ENCODE assay signal across 10 mouse cellular contexts in the genomic region with DNA sequence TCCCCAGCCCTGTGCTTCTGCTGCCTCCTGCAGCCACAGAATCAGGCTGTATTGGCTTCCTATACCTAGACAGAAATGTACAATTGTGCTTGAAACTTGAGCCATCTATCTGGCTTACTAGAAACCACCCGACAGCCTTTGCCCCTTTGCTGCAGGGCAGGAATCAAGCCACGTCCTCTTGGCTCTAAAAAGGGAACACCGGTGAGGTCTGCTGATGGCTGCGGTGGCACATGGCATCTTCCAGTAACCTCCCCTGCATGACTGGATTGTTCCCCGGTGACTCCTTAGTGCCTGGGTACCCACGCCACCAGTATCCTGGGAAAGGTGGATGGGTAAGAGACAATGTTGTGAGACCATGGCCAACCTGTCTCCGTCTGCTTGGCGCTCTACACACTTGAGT. TPM values are rescaled to one million over a fixed set of nuclear protein-coding genes. Genes with fewer than 3 reads are reported as not detected.
DNase-seq lines count a peak whose midpoint lies in the region; ATAC-seq and TF ChIP-seq lines count a peak whose summit lies in the region.
"Had no signal": no experiment of that assay in that cellular context is flagged by ENCODE, and none has a peak within 500 bp of the region (broad histone marks: within the 10 kb centered on the region; RNA-seq: fewer than 3 reads in every experiment).

No protein-coding gene starts in this region.

- peak overlapping the region; percentile 43; the same call in 1 of the 2 replicates for H3K27ac ChIP-seq in heart, embryonic 13.5 days (replicated peaks)
- H3K27ac ChIP-seq in heart, embryonic 10.5 days: no peak overlapping the region
- no peak overlapping the region for H3K27ac ChIP-seq in bone marrow, adult 2 months (ENCODE audit: control insufficient read depth, insufficient read depth, low read depth, low read length, poor library complexity)
- H3K27ac ChIP-seq in intestine, embryonic 16.5 days (ENCODE audit: low read length): peak overlapping the region; percentile 82
- no peak overlapping the region for H3K27ac ChIP-seq in midbrain, embryonic 11.5 days (ENCODE audit: low read depth, low read length)

- peaks cover 89% of the 10 kb centered on the region for H3K4me1 ChIP-seq in heart, embryonic 13.5 days
- peaks cover 79% of the 10 kb centered on the region for H3K4me1 ChIP-seq in heart, embryonic 10.5 days
- H3K4me1 ChIP-seq in bone marrow, adult 2 months (ENCODE audit: control insufficient read depth, insufficient read depth, low read length): peaks cover 1% of the 10 kb centered on the region; the same call in 1 of the 2 replicates
- H3K4me1 ChIP-seq in intestine, embryonic 16.5 days (ENCODE audit: control insufficient read depth, insufficient read depth, low read length): peaks cover 88% of the 10 kb centered on the region
- H3K4me1 ChIP-seq in midbrain, embryonic 11.5 days (ENCODE audit: control insufficient read depth, insufficient read depth, low read length): peaks cover 47% of the 10 kb centered on the region

- peaks cover 40% of the 10 kb centered on the region for H3K36me3 ChIP-seq in heart, embryonic 13.5 days
- H3K36me3 ChIP-seq in heart, embryonic 10.5 days: peaks cover 39% of the 10 kb centered on the region
- H3K36me3 ChIP-seq in intestine, embryonic 16.5 days (ENCODE audit: control insufficient read depth, insufficient read depth, low read length): no peaks in the 10 kb centered on the region
- 0 out of 2 replicates have a peak, but pooled peaks cover 4% of the 10 kb centered on the region for H3K36me3 ChIP-seq in midbrain, embryonic 11.5 days (ENCODE audit: control insufficient read depth, insufficient read depth, low read length)

- DNase-seq in heart, embryonic 10.5 days (ENCODE audit: low spot score): no peak
- DNase-seq in midbrain, embryonic 11.5 days (ENCODE audit: low spot score, missing footprints): no peak
- DNase-seq in spleen, postnatal 14 days (ENCODE audit: low spot score in 2 of 2): no peak
- DNase-seq in T-cell, adult 2 months (ENCODE audit: low spot score): no peak
- DNase-seq in testis, postnatal 10 days (ENCODE audit: low spot score): no peak
- DNase-seq: right cerebral cortex, postnatal 25 days; thymus, postnatal 14 days had no signal

- TF ChIP-seq CTCF in bone marrow, adult 2 months (IDR thresholded peaks at IDR 0.05; ENCODE audit: control insufficient read depth, insufficient read depth, low read length): no peak

- H3K9me3 ChIP-seq in heart, embryonic 13.5 days: no peaks in the 10 kb centered on the region
- H3K9me3 ChIP-seq in heart, embryonic 10.5 days: no peaks in the 10 kb centered on the region
- H3K9me3 ChIP-seq in intestine, embryonic 16.5 days (ENCODE audit: control insufficient read depth, low read length): no peaks in the 10 kb centered on the region
- no peaks in the 10 kb centered on the region for H3K9me3 ChIP-seq in midbrain, embryonic 11.5 days (ENCODE audit: control insufficient read depth, low read length)

- H3K4me3 ChIP-seq in heart, embryonic 13.5 days: no peak overlapping the region
- no peak overlapping the region for H3K4me3 ChIP-seq in heart, embryonic 10.5 days
- H3K4me3 ChIP-seq in bone marrow, adult 2 months (replicated peaks; ENCODE audit: control insufficient read depth, low read depth, low read length): peak overlapping the region; percentile 3
- no peak overlapping the region for H3K4me3 ChIP-seq in intestine, embryonic 16.5 days (ENCODE audit: low read length)
- no peak overlapping the region for H3K4me3 ChIP-seq in midbrain, embryonic 11.5 days (ENCODE audit: low read depth, low read length)

- no peaks in the 10 kb centered on the region for H3K27me3 ChIP-seq in heart, embryonic 13.5 days (replicated peaks)
- H3K27me3 ChIP-seq in heart, embryonic 10.5 days (ENCODE audit: insufficient read depth, poor library complexity, severe bottlenecking): no peaks in the 10 kb centered on the region
- H3K27me3 ChIP-seq in intestine, embryonic 16.5 days (replicated peaks; ENCODE audit: control insufficient read depth, insufficient read depth, low read length): no peaks in the 10 kb centered on the region
- no peaks in the 10 kb centered on the region for H3K27me3 ChIP-seq in midbrain, embryonic 11.5 days (ENCODE audit: control insufficient read depth, insufficient read depth, low read length)

- TF ChIP-seq POLR2A in bone marrow, adult 2 months (IDR thresholded peaks at IDR 0.05; ENCODE audit: borderline replicate concordance, control insufficient read depth, low read depth, low read length): no peak

- peak overlapping the region; percentile 44; the same call in 1 of the 2 replicates for H3K9ac ChIP-seq in heart, embryonic 13.5 days
- H3K9ac ChIP-seq in intestine, embryonic 16.5 days (ENCODE audit: low read depth, low read length): peak overlapping the region; percentile 34; the same call in 1 of the 2 replicates
- no peak overlapping the region for H3K9ac ChIP-seq in midbrain, embryonic 11.5 days (ENCODE audit: low read length)

- ATAC-seq in heart, embryonic 13.5 days (ENCODE audit: extremely low read depth, insufficient number of reproducible peaks, low FRiP score, low TSS enrichment): no peak
- no peak for ATAC-seq in intestine, embryonic 16.5 days
- ATAC-seq in midbrain, embryonic 11.5 days (ENCODE audit: low FRiP score): no peak

- H3K4me2 ChIP-seq in heart, embryonic 13.5 days: peak overlapping the region; percentile 99
- peak overlapping the region; percentile 31 for H3K4me2 ChIP-seq in intestine, embryonic 16.5 days (ENCODE audit: low read depth, low read length)
- H3K4me2 ChIP-seq in midbrain, embryonic 11.5 days: 0 out of 2 replicates have a peak overlapping the region, but pooled peaks have one; percentile 30

- 67% methylated on average over 8 of the region's 8 CpGs for WGBS in heart, embryonic 13.5 days
- 85% methylated on average over 8 of the region's 8 CpGs for WGBS in heart, embryonic 10.5 days
- 76% methylated on average over 8 of the region's 8 CpGs for WGBS in bone marrow, adult 2 months
- 82% methylated on average over 8 of the region's 8 CpGs for WGBS in intestine, embryonic 16.5 days
- 94% methylated on average over 8 of the region's 8 CpGs for WGBS in midbrain, embryonic 11.5 days

RNA-seq across cellular contexts. Expression of gene Hs6st1, which starts 5.4 kb away (rescaled TPM):
- 4.2 and 4.4 TPM in 2 replicates for polyA plus RNA-seq in heart, embryonic 13.5 days (2015; fragmentation: Nextera tagmentation; extraction: Ambion mirVana)
- polyA plus RNA-seq in heart, embryonic 10.5 days (2016; fragmentation: Nextera tagmentation; extraction: Ambion mirVana): 3.5 and 5.7 TPM in 2 replicates
- 42.4 and 47.6 TPM in 2 replicates for polyA plus RNA-seq in bone marrow, adult 2 months (2011; ENCODE audit: insufficient read depth, insufficient read length, low replicate concordance, missing spikeins)
- polyA plus RNA-seq in intestine, embryonic 16.5 days (2015; fragmentation: Nextera tagmentation; extraction: Ambion mirVana): 3.7 and 4.3 TPM in 2 replicates
- 16.7 and 20.3 TPM in 2 replicates for polyA plus RNA-seq in midbrain, embryonic 11.5 days (2014; fragmentation: Nextera tagmentation; extraction: Ambion mirVana)

Comparison
In these comparisons a context has a peak if more than half of its experiments do, and no peak if none do; other contexts are left out.
1. H3K27ac ChIP-seq: peak in heart, embryonic 13.5 days (single experiment) and intestine, embryonic 16.5 days (single experiment); none in heart, embryonic 10.5 days (single experiment), bone marrow, adult 2 months (single experiment) and midbrain, embryonic 11.5 days (single experiment).
2. H3K4me2 ChIP-seq: peak in every context shown above with its lines; median percentile 99 in heart, embryonic 13.5 days; 31 in intestine, embryonic 16.5 days; 30 in midbrain, embryonic 11.5 days.